28 mouse cellular contexts compared by ENCODE assay signal in genomic region chr4:59160959-59161670, GRCm38 (mm10). TPM values are rescaled to one million over a fixed set of nuclear protein-coding genes. Genes with fewer than 3 reads are reported as not detected.
DNase-seq lines count a peak whose midpoint lies in the region; ATAC-seq and TF ChIP-seq lines count a peak whose summit lies in the region.
"Had no signal": no experiment of that assay in that cellular context is flagged by ENCODE, and none has a peak within 500 bp of the region (broad histone marks: within the 10 kb centered on the region; RNA-seq: fewer than 3 reads in every experiment).

No protein-coding gene starts in this region.

- TF ChIP-seq CTCF in lung, embryonic 14.5 days (IDR thresholded peaks at IDR 0.05; ENCODE audit: low read depth) = no peak

- ATAC-seq in lung, embryonic 14.5 days (ENCODE audit: insufficient read depth) = peak; percentile 62
- ATAC-seq: forebrain, embryonic 16.5 days; hindbrain, embryonic 16.5 days; inflammation-experienced regulatory T-cells, adult 6 months had no signal

- no peak overlapping the region for H3K4me2 ChIP-seq in lung, embryonic 14.5 days
- H3K4me2 ChIP-seq: embryonic facial prominence, embryonic 12.5 days; forebrain, embryonic 12.5 days; hindbrain, embryonic 12.5 days had no signal

- H3K4me3 ChIP-seq in lung, embryonic 14.5 days (ENCODE audit: low read depth, low read length) = no peak overlapping the region
- H3K4me3 ChIP-seq: embryonic facial prominence, embryonic 12.5 days; forebrain, embryonic 12.5 days; hindbrain, embryonic 12.5 days had no signal

- no peak overlapping the region for H3K9ac ChIP-seq in lung, embryonic 14.5 days
- H3K9ac ChIP-seq: embryonic facial prominence, embryonic 12.5 days; forebrain, embryonic 12.5 days; hindbrain, embryonic 12.5 days had no signal

- H3K36me3 ChIP-seq in lung, embryonic 14.5 days (ENCODE audit: insufficient read depth) = no peaks in the 10 kb centered on the region
- H3K36me3 ChIP-seq: embryonic facial prominence, embryonic 12.5 days; forebrain, embryonic 12.5 days; hindbrain, embryonic 12.5 days had no signal

- WGBS in lung, embryonic 14.5 days = 45% methylated on average over 8 of the region's 8 CpGs

- no peak overlapping the region; the same call in 1 of the 2 replicates for H3K27ac ChIP-seq in lung, embryonic 14.5 days (ENCODE audit: low read depth)
- H3K27ac ChIP-seq: embryonic facial prominence, embryonic 12.5 days; forebrain, embryonic 12.5 days; hindbrain, embryonic 12.5 days had no signal

- peak; percentile 20 for DNase-seq in adrenal gland, postnatal 14 days
- no peak for DNase-seq in adrenal gland, postnatal 25 days
- DNase-seq in lung, embryonic 14.5 days = peak; percentile 45
- no peak for DNase-seq in lung, postnatal 25 days (ENCODE audit: low spot score)
- DNase-seq in lung, postnatal 10 days = peak; percentile 19
- DNase-seq in lung, postnatal 36 days = no peak
- DNase-seq in mesoderm, embryonic 11.5 days (ENCODE audit: low read depth, low spot score) = peak; percentile 16
- no peak for DNase-seq in frontal cortex, postnatal 14 days (ENCODE audit: low spot score in 2 of 2)
- DNase-seq: cerebellum, adult 11 months; cerebellum, adult 8-10 months; cerebellum, postnatal 14 days; embryo, embryonic 11 days; gastrocnemius, postnatal 25 days; heart, postnatal 10 days; heart, postnatal 4 days had no signal

- no peaks in the 10 kb centered on the region for H3K9me3 ChIP-seq in lung, embryonic 14.5 days (ENCODE audit: low read depth, low read length)
- H3K9me3 ChIP-seq: embryonic facial prominence, embryonic 12.5 days; forebrain, embryonic 12.5 days; hindbrain, embryonic 12.5 days had no signal

- H3K27me3 ChIP-seq in lung, embryonic 14.5 days (ENCODE audit: insufficient read depth, low read length) = no peaks in the 10 kb centered on the region
- H3K27me3 ChIP-seq: embryonic facial prominence, embryonic 12.5 days; forebrain, embryonic 12.5 days; hindbrain, embryonic 12.5 days had no signal

- H3K4me1 ChIP-seq in lung, embryonic 14.5 days (ENCODE audit: insufficient read depth) = no peaks in the 10 kb centered on the region; the same call in 1 of the 2 replicates
- H3K4me1 ChIP-seq: forebrain, embryonic 12.5 days; hindbrain, embryonic 12.5 days had no signal

RNA-seq across cellular contexts. Expression of gene AI481877, which starts 22.3 kb away (rescaled TPM):
- not detected in 2 replicates for total RNA-seq in adrenal gland, postnatal 14 days (2021)
- 0.15 TPM in 1 of 2 replicates, not detected in the other for total RNA-seq in adrenal gland, postnatal 25 days (2021)
- polyA plus RNA-seq in lung, embryonic 14.5 days (2014; fragmentation: Nextera tagmentation; extraction: Ambion mirVana) = not detected in 2 replicates
- total RNA-seq: common myeloid progenitor, adult 5-6 weeks; gastrocnemius, adult 18-20 months; gastrocnemius, postnatal 25 days; granulocyte monocyte progenitor cell, adult 5-6 weeks; heart, adult 8-10 months; heart, postnatal 10 days; heart, postnatal 4 days had no signal
- polyA plus RNA-seq: brain, embryonic 14.5 days; embryonic facial prominence, embryonic 12.5 days; forebrain, embryonic 12.5 days; forebrain, embryonic 16.5 days; frontal cortex, adult 2 months; heart, embryonic 14.5 days; hindbrain, embryonic 12.5 days; inflammation-experienced regulatory T-cells, adult 6 months had no signal

RNA-seq across cellular contexts. Expression of gene Ugcg, which starts 27.9 kb away (rescaled TPM):
- 36.9 and 46.0 TPM in 2 replicates for total RNA-seq in adrenal gland, postnatal 14 days (2021)
- 40.6 and 42.7 TPM in 2 replicates for total RNA-seq in adrenal gland, postnatal 25 days (2021)
- polyA plus RNA-seq in lung, embryonic 14.5 days (2014; fragmentation: Nextera tagmentation; extraction: Ambion mirVana) = 12.3 and 13.8 TPM in 2 replicates

Comparison
In these comparisons a context has a peak if more than half of its experiments do, and no peak if none do; other contexts are left out.
1. DNase-seq: peak in adrenal gland, postnatal 14 days (single experiment), lung, embryonic 14.5 days (single experiment), lung, postnatal 10 days (single experiment) and mesoderm, embryonic 11.5 days (single experiment); none in adrenal gland, postnatal 25 days (single experiment), lung, postnatal 25 days (single experiment), lung, postnatal 36 days (single experiment) and frontal cortex, postnatal 14 days (0 of 2).